Mouse (Mus musculus): Measurements from ENCODE around the gene Tspo.

DNA sequence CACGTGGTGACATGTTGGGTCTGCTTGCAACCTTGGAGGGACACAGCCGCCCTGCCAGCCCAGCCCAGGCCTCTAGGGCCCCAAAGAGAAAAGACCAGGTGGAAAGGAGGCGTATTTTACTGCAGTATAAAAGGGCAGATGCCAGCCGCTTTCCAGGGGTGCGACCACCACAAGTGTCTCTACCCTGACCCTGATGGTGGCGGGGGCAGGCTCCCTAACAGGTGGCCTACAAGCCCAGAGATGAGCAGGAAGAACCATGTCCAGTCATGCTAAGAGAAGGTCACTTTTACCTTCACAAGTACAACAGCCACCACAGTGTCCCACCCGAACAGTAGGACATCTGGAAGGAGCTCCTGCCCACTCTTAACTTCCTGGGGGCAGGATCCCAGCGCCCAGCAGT is 12.2 kb downstream of the Tspo start:
- TF ChIP-seq POLR2A (IDR thresholded peaks at IDR 0.05; ENCODE audit: low read depth, low read length), result no peak
- no peak for TF ChIP-seq CTCF (conservative IDR thresholded peaks at IDR 0.05; ENCODE audit: insufficient read depth, insufficient read length, low read depth, low read length)

All from kidney, adult 2 months (tissue).